Mouse (Mus musculus) bone marrow macrophage, adult 2 months (primary cell): Measurements from ENCODE around the gene Midn.

Source experiments
- CTCF ChIP-seq: IDR thresholded peaks from 2 replicates; pipeline ENCODE4 v1.5.1; 2012; ENCODE audit warnings: low read depth, mild to moderate bottlenecking, low read length, moderate library complexity
- POLR2A ChIP-seq: IDR thresholded peaks from 2 replicates; pipeline ENCODE4 v1.6.1; 2012; ENCODE audit warnings: mild to moderate bottlenecking, low read depth, low read length, borderline replicate concordance

- no peak for TF ChIP-seq CTCF
- TF ChIP-seq POLR2A = no peak
Observed at GRCm38 (mm10) chr10:80162243-80162608, 14.2 kb downstream of the Midn start.
